Mouse (Mus musculus) stomach, embryonic 16.5 days (tissue): ENCODE measurements around the gene Ovol2. TPM values are rescaled to one million over a fixed set of nuclear protein-coding genes. Genes with fewer than 3 reads are reported as not detected.

Experiments
- ATAC-seq: fragments of 200-750 bp; cut with Nextera tagmentation; 2 replicates; pipeline ENCODE4 v1.8.0; 2017; ENCODE audit warnings: moderate number of reproducible peaks, moderate TSS enrichment; ENCODE audit not compliant: insufficient read depth, low FRiP score
- H3K27ac ChIP-seq: fragments of 300-500 bp; sonication (generic); 2 replicates; pipeline ENCODE4 v1.5.1; 2014; ENCODE audit warnings: low read length
- H3K27me3 ChIP-seq: fragments of 300-500 bp; sonication (generic); 2 replicates; pipeline ENCODE4 v1.6.1; 2014; ENCODE audit warnings: low read length, control low read depth, mixed read lengths; ENCODE audit not compliant: control insufficient read depth, insufficient read depth
- H3K36me3 ChIP-seq: fragments of 300-500 bp; sonication (generic); 2 replicates; pipeline ENCODE4 v1.6.1; 2014; ENCODE audit warnings: low read length; ENCODE audit not compliant: control insufficient read depth, insufficient read depth
- H3K4me1 ChIP-seq: fragments of 300-500 bp; sonication (generic); 2 replicates; pipeline ENCODE4 v1.6.1; 2014; ENCODE audit warnings: low read length, control low read depth, mixed read lengths; ENCODE audit not compliant: control insufficient read depth, insufficient read depth
- H3K4me2 ChIP-seq: fragments of 300-500 bp; sonication (generic); 2 replicates; pipeline ENCODE4 v1.6.1; 2014; ENCODE audit warnings: low read depth, low read length, mixed read lengths
- H3K4me3 ChIP-seq: fragments of 300-500 bp; sonication (generic); replicated peaks from 2 replicates; pipeline ENCODE4 v1.5.1; 2014; ENCODE audit warnings: mild to moderate bottlenecking, low read length
- H3K9ac ChIP-seq: fragments of 300-500 bp; sonication (generic); 2 replicates; pipeline ENCODE4 v1.6.1; 2014; ENCODE audit warnings: low read length
- H3K9me3 ChIP-seq: fragments of 300-500 bp; sonication (generic); replicated peaks from 2 replicates; pipeline ENCODE4 v1.6.1; 2016; ENCODE audit warnings: low read length, control low read depth; ENCODE audit not compliant: control insufficient read depth
- WGBS: fragments of 180-500 bp; shearing (Covaris S2); extraction: QIAGEN DNeasy Blood & Tissue Kit; methylation state at CpG from one replicate; pipeline ENCODE4 v1.1.7; 2014; 5-methylcytosine and 5-hydroxymethylcytosine counted together
- polyA plus RNA-seq: library from polyadenylated mRNA; unstranded; fragments of >200 nt; fragmentation: Nextera tagmentation; extraction: Ambion mirVana; gene quantifications from 2 replicates; pipeline ENCODE4 v1.2.1, GENCODE M21; 2015

Ovol2 gene
- polyA plus RNA-seq, 1 experiment from 2014 or later: 3.5 TPM

DNA sequence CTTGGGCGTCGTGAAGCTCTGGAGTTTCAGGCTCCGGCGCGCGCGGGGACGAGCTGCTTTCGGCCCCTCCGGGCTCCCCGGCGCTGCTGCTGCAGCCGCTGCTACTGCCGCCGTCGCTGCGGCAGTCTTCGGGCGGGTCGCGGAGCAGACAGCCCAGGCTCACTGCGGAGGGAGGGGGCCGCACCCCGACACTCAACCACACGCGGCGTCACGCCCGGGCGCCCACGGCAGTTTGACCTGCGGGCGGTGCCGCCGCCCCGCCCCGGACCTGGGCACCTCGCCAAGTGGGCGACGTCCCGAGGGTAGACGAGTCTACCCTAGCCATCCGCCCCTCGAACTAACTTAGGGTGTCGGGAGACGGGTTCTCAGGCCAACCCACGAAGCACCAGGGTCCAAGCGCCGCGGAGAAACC lies 980 bp downstream of the Ovol2 start:
- peak; percentile 66 for ATAC-seq
- peaks cover 11% of the 10 kb centered on the region; the same call in 1 of the 2 replicates for H3K4me1 ChIP-seq
- peak overlapping the region; percentile 26 for H3K27ac ChIP-seq
- WGBS: under 1% methylated on average over 40 of the region's 50 CpGs
- H3K4me3 ChIP-seq: peak overlapping the region; percentile 57
- no peaks in the 10 kb centered on the region for H3K36me3 ChIP-seq
- H3K9ac ChIP-seq: peak overlapping the region; percentile 54
- H3K4me2 ChIP-seq: peak overlapping the region; percentile 66
- no peaks in the 10 kb centered on the region for H3K9me3 ChIP-seq
- H3K27me3 ChIP-seq: peaks cover 28% of the 10 kb centered on the region

DNA sequence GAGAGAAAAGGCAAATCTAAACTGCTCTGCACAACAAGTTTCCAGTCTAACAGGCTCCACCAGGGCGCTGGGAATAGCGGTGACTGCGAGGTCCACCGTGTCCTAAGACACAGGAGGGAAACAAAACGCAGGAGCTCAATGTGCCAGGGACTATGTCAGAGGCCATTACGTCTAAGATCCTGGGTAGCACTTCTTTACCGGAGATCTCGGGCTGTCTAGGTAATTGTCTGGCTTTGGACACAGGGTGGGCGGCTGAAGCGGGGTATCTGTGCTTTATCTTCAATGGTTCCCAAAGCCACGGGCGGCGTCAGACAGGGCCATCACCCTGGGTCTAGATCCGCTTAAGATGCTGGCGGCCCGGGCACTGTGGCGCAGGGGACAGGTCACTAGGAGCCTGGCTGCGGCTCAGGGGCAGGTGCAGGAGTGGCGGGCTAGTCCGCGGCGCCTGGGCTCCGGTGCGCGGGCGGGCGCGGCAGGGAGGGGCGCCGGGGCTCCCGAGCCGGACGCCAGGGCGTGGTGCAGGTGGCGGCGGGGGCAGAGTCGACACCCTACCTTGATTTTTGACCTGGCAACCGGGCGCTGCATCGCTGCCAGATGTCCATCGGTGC lies 1.5 kb downstream of the Ovol2 start:
- ATAC-seq: peak; percentile 50; the same call in 1 of the 2 replicates
- Histone ChIP-seq H3K9me3 (no peaks in the 10 kb centered on the region), H3K27me3 (peaks cover 28% of the 10 kb centered on the region), H3K4me1 (peaks cover 11% of the 10 kb centered on the region; the same call in 1 of the 2 replicates), H3K36me3 (no peaks in the 10 kb centered on the region), H3K4me2 (peak overlapping the region; percentile 66), H3K9ac (peak overlapping the region; percentile 54), H3K4me3 (peak overlapping the region; percentile 57), H3K27ac (peak overlapping the region; percentile 26)
- 2% methylated on average over 38 of the region's 41 CpGs for WGBS

DNA sequence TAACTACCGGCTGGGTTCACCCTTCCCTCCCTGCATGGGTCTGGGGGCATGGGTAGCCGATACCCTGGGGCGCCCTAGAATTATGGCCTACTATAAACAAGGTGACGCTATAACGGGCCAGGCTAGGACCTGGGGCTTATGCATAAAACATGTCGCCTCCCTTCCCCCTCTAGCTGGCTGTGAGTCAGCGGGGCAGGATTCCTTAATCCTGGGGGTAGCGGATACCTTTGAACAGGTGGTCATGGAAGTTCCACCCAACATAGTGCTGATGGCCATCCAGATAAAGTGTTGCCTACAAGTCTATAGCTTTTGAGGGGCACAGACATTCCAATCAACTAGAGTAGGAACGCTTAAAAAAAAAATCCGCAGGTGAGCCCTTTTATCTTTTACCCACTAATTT lies 2.0 kb downstream of the Ovol2 start:
- Histone ChIP-seq H3K4me3 (peak overlapping the region; percentile 57), H3K36me3 (no peaks in the 10 kb centered on the region), H3K9ac (no peak overlapping the region), H3K27me3 (peaks cover 28% of the 10 kb centered on the region), H3K9me3 (no peaks in the 10 kb centered on the region), H3K4me2 (peak overlapping the region; percentile 66), H3K27ac (no peak overlapping the region), H3K4me1 (peaks cover 11% of the 10 kb centered on the region; the same call in 1 of the 2 replicates)
- ATAC-seq: no peak
- 4% methylated on average over 10 of the region's 10 CpGs for WGBS

DNA sequence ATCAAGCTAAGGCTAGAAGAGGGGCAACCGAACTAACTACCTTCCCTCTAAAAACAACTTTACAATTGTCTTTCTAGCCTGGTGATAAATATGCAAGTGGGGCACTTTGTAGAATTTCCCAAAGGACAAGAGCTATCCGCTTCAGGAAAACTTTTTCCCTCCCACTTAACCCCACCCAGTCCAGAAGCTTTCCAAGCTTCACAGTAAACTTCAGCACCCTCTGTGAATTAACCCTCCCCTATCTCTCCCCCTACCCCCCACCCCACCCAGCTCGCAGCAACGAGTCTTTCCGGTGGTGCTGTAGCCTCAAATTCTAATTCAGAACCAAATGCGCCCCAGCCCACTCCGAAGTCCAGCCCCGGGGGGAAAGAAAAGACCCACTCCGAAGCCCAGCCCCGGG lies 2.5 kb downstream of the Ovol2 start:
- H3K27me3 ChIP-seq: peaks cover 28% of the 10 kb centered on the region
- H3K4me1 ChIP-seq: peaks cover 11% of the 10 kb centered on the region; the same call in 1 of the 2 replicates
- 4% methylated on average over 7 of the region's 10 CpGs for WGBS
- H3K27ac ChIP-seq: no peak overlapping the region
- H3K9me3 ChIP-seq: no peaks in the 10 kb centered on the region
- H3K9ac ChIP-seq: no peak overlapping the region
- no peaks in the 10 kb centered on the region for H3K36me3 ChIP-seq
- peak overlapping the region; percentile 66 for H3K4me2 ChIP-seq
- no peak for ATAC-seq
- H3K4me3 ChIP-seq: peak overlapping the region; percentile 57

- no peaks in the 10 kb centered on the region for H3K9me3 ChIP-seq
- H3K9ac ChIP-seq: no peak overlapping the region
- 61% methylated on average over 3 of the region's 3 CpGs for WGBS
- H3K4me1 ChIP-seq: no peaks in the 10 kb centered on the region
- no peak overlapping the region for H3K4me3 ChIP-seq
- no peak for ATAC-seq
- H3K27ac ChIP-seq: no peak overlapping the region
- no peaks in the 10 kb centered on the region for H3K36me3 ChIP-seq
- no peak overlapping the region for H3K4me2 ChIP-seq
- H3K27me3 ChIP-seq: peaks cover 5% of the 10 kb centered on the region; the same call in 1 of the 2 replicates
Observed at GRCm38 (mm10) chr2:144324218-144324617, 7.7 kb downstream of the Ovol2 start.

DNA sequence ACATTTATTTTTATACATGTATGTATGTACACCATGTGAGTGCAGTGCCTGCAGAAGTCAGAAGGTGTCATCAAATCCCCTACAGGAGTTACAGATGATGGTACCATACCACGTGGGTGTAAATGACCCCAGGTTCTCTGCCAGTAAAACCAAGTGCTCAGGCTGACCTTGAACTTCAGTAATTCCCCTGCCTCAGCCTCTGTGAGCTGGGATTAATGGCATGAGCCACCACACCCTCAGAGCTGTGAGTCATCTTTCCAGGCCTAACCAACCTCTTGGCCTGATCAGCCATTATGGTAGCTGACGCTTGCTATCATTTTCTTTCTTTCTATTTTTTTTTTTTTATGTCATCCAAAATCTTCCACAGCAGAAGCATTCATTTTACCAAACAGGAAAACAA lies 20.6 kb downstream of the Ovol2 start:
- Histone ChIP-seq H3K27me3 (no peaks in the 10 kb centered on the region), H3K9ac (no peak overlapping the region)
- WGBS: 87% methylated on average over 2 of the region's 2 CpGs

DNA sequence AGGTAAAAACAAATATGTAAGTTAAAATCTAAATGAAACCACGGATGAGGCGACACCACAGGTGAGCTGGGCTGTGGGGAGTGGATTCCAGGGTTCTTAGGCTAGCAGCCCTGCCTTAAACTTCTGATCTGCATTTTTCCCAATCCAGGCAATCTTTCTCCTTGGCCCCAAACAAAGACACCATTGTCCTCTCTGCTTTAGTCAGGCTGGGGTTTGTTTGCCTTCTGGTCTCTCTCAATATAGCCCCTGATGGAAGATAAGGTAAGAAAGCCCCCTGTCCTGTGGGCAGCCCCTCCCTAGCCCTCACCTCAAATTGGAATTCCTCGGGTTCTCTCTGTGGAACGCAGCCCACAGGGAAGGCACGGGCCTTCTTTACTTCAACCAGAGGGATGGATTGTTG lies 21.7 kb downstream of the Ovol2 start:
- Histone ChIP-seq H3K9me3 (no peaks in the 10 kb centered on the region), H3K9ac (no peak overlapping the region), H3K27ac (no peak overlapping the region), H3K4me2 (no peak overlapping the region), H3K4me3 (no peak overlapping the region), H3K27me3 (no peaks in the 10 kb centered on the region), H3K36me3 (no peaks in the 10 kb centered on the region), H3K4me1 (no peaks in the 10 kb centered on the region)
- ATAC-seq: 0 out of 2 replicates have a peak, but pooled peaks have one; percentile 38
- WGBS: 43% methylated on average over 5 of the region's 5 CpGs

More for the DNA sequence above, 20.6 kb downstream of the Ovol2 start:
- H3K4me2 ChIP-seq: no peak overlapping the region
- no peaks in the 10 kb centered on the region for H3K4me1 ChIP-seq
- no peaks in the 10 kb centered on the region for H3K36me3 ChIP-seq
- no peak overlapping the region for H3K27ac ChIP-seq
- ATAC-seq: no peak
- no peaks in the 10 kb centered on the region for H3K9me3 ChIP-seq
- H3K4me3 ChIP-seq: no peak overlapping the region

DNA sequence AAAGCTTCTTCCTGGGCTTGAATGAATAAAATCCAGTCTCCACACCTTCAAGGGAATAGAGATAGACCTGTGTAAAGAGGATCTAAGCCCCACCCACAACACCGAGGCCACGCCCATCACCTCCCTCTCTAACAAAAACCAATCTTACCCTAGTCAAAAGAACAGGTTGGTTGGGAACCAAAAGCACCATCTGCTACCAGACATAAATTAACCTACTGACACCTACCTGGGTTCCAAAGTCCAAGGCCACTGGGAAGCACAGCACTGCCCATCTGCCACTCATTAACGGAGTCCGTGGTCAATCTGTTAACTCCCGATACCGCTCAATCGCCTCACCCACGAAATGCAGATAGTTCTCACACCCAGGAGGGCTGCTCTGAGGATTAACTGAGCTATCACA lies 23.4 kb downstream of the Ovol2 start:
- no peaks in the 10 kb centered on the region for H3K9me3 ChIP-seq
- 56% methylated on average over 8 of the region's 8 CpGs for WGBS
- no peaks in the 10 kb centered on the region for H3K4me1 ChIP-seq
- H3K4me2 ChIP-seq: no peak overlapping the region
- H3K9ac ChIP-seq: no peak overlapping the region
- no peak overlapping the region for H3K27ac ChIP-seq
- no peak for ATAC-seq
- H3K36me3 ChIP-seq: no peaks in the 10 kb centered on the region
- H3K4me3 ChIP-seq: no peak overlapping the region
- H3K27me3 ChIP-seq: no peaks in the 10 kb centered on the region

DNA sequence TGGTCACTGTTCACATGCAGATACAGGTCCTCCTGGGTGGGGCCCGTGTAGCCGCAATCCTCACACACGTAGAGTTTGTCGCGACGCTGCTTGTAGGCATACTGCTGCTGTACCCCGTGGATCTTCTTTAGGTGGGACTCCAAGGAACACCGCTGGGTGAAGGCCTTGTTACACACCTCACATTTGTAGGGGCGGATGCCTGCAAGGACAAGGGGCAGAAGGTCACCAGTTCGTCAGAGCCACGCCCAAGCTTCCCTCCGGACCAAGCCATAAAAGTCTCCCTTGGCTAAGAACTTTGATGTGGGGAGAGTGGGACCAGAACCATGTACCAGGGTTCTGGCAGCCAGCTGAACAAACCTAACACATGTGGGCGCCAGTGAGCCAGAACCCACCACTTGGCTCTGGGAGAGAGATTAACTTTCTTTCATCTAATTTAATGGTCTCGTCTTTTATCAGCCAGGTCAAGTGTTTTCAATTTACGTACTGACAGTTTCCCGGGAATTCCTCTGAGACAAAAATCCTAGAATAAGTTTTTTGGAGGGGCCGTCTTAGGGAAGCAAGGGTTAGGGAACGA lies 26.1 kb downstream of the Ovol2 start:
- H3K27ac ChIP-seq: no peak overlapping the region
- no peaks in the 10 kb centered on the region for H3K9me3 ChIP-seq
- no peak overlapping the region for H3K4me3 ChIP-seq
- ATAC-seq: no peak
- 70% methylated on average over 18 of the region's 18 CpGs for WGBS
- H3K4me2 ChIP-seq: no peak overlapping the region
- H3K27me3 ChIP-seq: no peaks in the 10 kb centered on the region
- H3K4me1 ChIP-seq: no peaks in the 10 kb centered on the region
- no peak overlapping the region for H3K9ac ChIP-seq
- no peaks in the 10 kb centered on the region for H3K36me3 ChIP-seq
